Mouse (Mus musculus): ENCODE data around the gene Mcl1. TPM values are rescaled to one million over a fixed set of nuclear protein-coding genes. Genes with fewer than 3 reads are reported as not detected.
"Not testable (repeated sequence)": the region's sequence is repeated elsewhere in the genome, so short reads cannot be mapped to it uniquely, and the experiment has no call there.

The Mcl1 gene
- polyA plus RNA-seq, 1 experiment from 2014 or later: 52.2 TPM

GRCm38 (mm10) chr3:95667521-95667920, 8.9 kb downstream of the Mcl1 start:
- Histone ChIP-seq H3K27me3 (replicated peaks; ENCODE audit: control insufficient read depth, insufficient read depth, low read length) (no peaks in the 10 kb centered on the region), H3K4me2 (peak overlapping the region; percentile 4), H3K36me3 (ENCODE audit: control insufficient read depth, insufficient read depth, low read length) (peaks cover 27% of the 10 kb centered on the region), H3K9ac (ENCODE audit: low read depth, low read length) (peak overlapping the region; percentile 26; the same call in 1 of the 2 replicates), H3K4me3 (ENCODE audit: low read depth, low read length) (no peak overlapping the region), H3K27ac (ENCODE audit: low read depth, low read length) (peak overlapping the region; percentile 59), H3K9me3 (ENCODE audit: control insufficient read depth, low read length) (no peaks in the 10 kb centered on the region), H3K4me1 (replicated peaks; ENCODE audit: control insufficient read depth, insufficient read depth, low read length) (peaks cover 68% of the 10 kb centered on the region)
- no peak for ATAC-seq (replicated peaks; ENCODE audit: low FRiP score)
- WGBS: 50% methylated on average over 4 of the region's 4 CpGs
- no peak for DNase-seq (ENCODE audit: low spot score)

- no peaks in the 10 kb centered on the region for H3K9me3 ChIP-seq (ENCODE audit: control insufficient read depth, low read length)
- H3K9ac ChIP-seq (ENCODE audit: low read depth, low read length): no peak overlapping the region; the same call in 1 of the 2 replicates
- peaks cover 68% of the 10 kb centered on the region for H3K4me1 ChIP-seq (replicated peaks; ENCODE audit: control insufficient read depth, insufficient read depth, low read length)
- H3K27me3 ChIP-seq (replicated peaks; ENCODE audit: control insufficient read depth, insufficient read depth, low read length): no peaks in the 10 kb centered on the region
- H3K36me3 ChIP-seq (ENCODE audit: control insufficient read depth, insufficient read depth, low read length): peaks cover 24% of the 10 kb centered on the region
- no peak overlapping the region for H3K4me3 ChIP-seq (ENCODE audit: low read depth, low read length)
- no peak for DNase-seq (ENCODE audit: low spot score)
- no peak for ATAC-seq (replicated peaks; ENCODE audit: low FRiP score)
- WGBS: 43% methylated on average over 7 of the region's 7 CpGs
- peak overlapping the region; percentile 4 for H3K4me2 ChIP-seq
- peak overlapping the region; percentile 59 for H3K27ac ChIP-seq (ENCODE audit: low read depth, low read length)
These were observed 9.4 kb downstream of the Mcl1 start for GRCm38 (mm10) chr3:95668026-95668425.

GRCm38 (mm10) chr3:95668589-95669308, 10.2 kb downstream of the Mcl1 start:
- Histone ChIP-seq H3K4me1 (replicated peaks; ENCODE audit: control insufficient read depth, insufficient read depth, low read length) (peaks cover 69% of the 10 kb centered on the region), H3K9ac (ENCODE audit: low read depth, low read length) (no peak overlapping the region), H3K4me2 (no peak overlapping the region; the same call in 1 of the 2 replicates), H3K36me3 (ENCODE audit: control insufficient read depth, insufficient read depth, low read length) (peaks cover 19% of the 10 kb centered on the region), H3K9me3 (ENCODE audit: control insufficient read depth, low read length) (no peaks in the 10 kb centered on the region), H3K4me3 (ENCODE audit: low read depth, low read length) (no peak overlapping the region), H3K27me3 (replicated peaks; ENCODE audit: control insufficient read depth, insufficient read depth, low read length) (no peaks in the 10 kb centered on the region), H3K27ac (ENCODE audit: low read depth, low read length) (peak overlapping the region; percentile 3)
- ATAC-seq (replicated peaks; ENCODE audit: low FRiP score) (no peak), DNase-seq (ENCODE audit: low spot score) (no peak)
- 78% methylated on average over 7 of the region's 7 CpGs for WGBS

GRCm38 (mm10) chr3:95669309-95669665, 10.7 kb downstream of the Mcl1 start:
- no peaks in the 10 kb centered on the region for H3K9me3 ChIP-seq (ENCODE audit: control insufficient read depth, low read length)
- ATAC-seq (replicated peaks; ENCODE audit: low FRiP score): no peak
- WGBS: 96% methylated on average over 3 of the region's 3 CpGs

GRCm38 (mm10) chr3:95670419-95670818, 11.8 kb downstream of the Mcl1 start:
- H3K9ac ChIP-seq (ENCODE audit: low read depth, low read length); H3K4me2 ChIP-seq; ATAC-seq (replicated peaks; ENCODE audit: low FRiP score); H3K9me3 ChIP-seq (ENCODE audit: control insufficient read depth, low read length); H3K27ac ChIP-seq (ENCODE audit: low read depth, low read length); H3K36me3 ChIP-seq (ENCODE audit: control insufficient read depth, insufficient read depth, low read length); H3K4me3 ChIP-seq (ENCODE audit: low read depth, low read length); H3K27me3 ChIP-seq (replicated peaks; ENCODE audit: control insufficient read depth, insufficient read depth, low read length); DNase-seq (ENCODE audit: low spot score): not testable (repeated sequence)
- WGBS: 92% methylated on average over 3 of the region's 3 CpGs
- peaks cover 69% of the 10 kb centered on the region for H3K4me1 ChIP-seq (replicated peaks; ENCODE audit: control insufficient read depth, insufficient read depth, low read length)

More at GRCm38 (mm10) chr3:95669309-95669665, 10.7 kb downstream of the Mcl1 start:
- Histone ChIP-seq H3K4me1 (replicated peaks; ENCODE audit: control insufficient read depth, insufficient read depth, low read length) (peaks cover 69% of the 10 kb centered on the region), H3K27me3 (replicated peaks; ENCODE audit: control insufficient read depth, insufficient read depth, low read length) (no peaks in the 10 kb centered on the region), H3K36me3 (ENCODE audit: control insufficient read depth, insufficient read depth, low read length) (peaks cover 16% of the 10 kb centered on the region), H3K27ac (ENCODE audit: low read depth, low read length) (no peak overlapping the region), H3K4me3 (ENCODE audit: low read depth, low read length) (no peak overlapping the region), H3K9ac (ENCODE audit: low read depth, low read length) (no peak overlapping the region), H3K4me2 (no peak overlapping the region)
- no peak for DNase-seq (ENCODE audit: low spot score)

- Histone ChIP-seq H3K9ac (ENCODE audit: low read depth, low read length) (no peak overlapping the region), H3K9me3 (ENCODE audit: control insufficient read depth, low read length) (no peaks in the 10 kb centered on the region), H3K27me3 (replicated peaks; ENCODE audit: control insufficient read depth, insufficient read depth, low read length) (no peaks in the 10 kb centered on the region), H3K4me1 (replicated peaks; ENCODE audit: control insufficient read depth, insufficient read depth, low read length) (peaks cover 71% of the 10 kb centered on the region), H3K4me2 (no peak overlapping the region), H3K4me3 (ENCODE audit: low read depth, low read length) (no peak overlapping the region), H3K36me3 (ENCODE audit: control insufficient read depth, insufficient read depth, low read length) (peaks cover 6% of the 10 kb centered on the region; the same call in 1 of the 2 replicates), H3K27ac (ENCODE audit: low read depth, low read length) (0 out of 2 replicates have a peak overlapping the region, but pooled peaks have one; percentile 3)
- no peak for ATAC-seq (replicated peaks; ENCODE audit: low FRiP score)
- WGBS: 83% methylated on average over 5 of the region's 5 CpGs
- DNase-seq (ENCODE audit: low spot score): no peak
These were observed 12.6 kb downstream of the Mcl1 start for GRCm38 (mm10) chr3:95671201-95671600.

GRCm38 (mm10) chr3:95672461-95672860, 13.9 kb downstream of the Mcl1 start:
- Histone ChIP-seq H3K9me3 (ENCODE audit: control insufficient read depth, low read length) (no peaks in the 10 kb centered on the region), H3K9ac (ENCODE audit: low read depth, low read length) (no peak overlapping the region), H3K27me3 (replicated peaks; ENCODE audit: control insufficient read depth, insufficient read depth, low read length) (no peaks in the 10 kb centered on the region), H3K27ac (ENCODE audit: low read depth, low read length) (peak overlapping the region; percentile 87), H3K4me1 (replicated peaks; ENCODE audit: control insufficient read depth, insufficient read depth, low read length) (peaks cover 68% of the 10 kb centered on the region), H3K4me2 (no peak overlapping the region), H3K4me3 (ENCODE audit: low read depth, low read length) (no peak overlapping the region), H3K36me3 (ENCODE audit: control insufficient read depth, insufficient read depth, low read length) (peaks cover 6% of the 10 kb centered on the region; the same call in 1 of the 2 replicates)
- WGBS: 51% methylated on average over 3 of the region's 3 CpGs
- ATAC-seq (replicated peaks; ENCODE audit: low FRiP score): no peak
- no peak for DNase-seq (ENCODE audit: low spot score)

GRCm38 (mm10) chr3:95672861-95673706, 14.5 kb downstream of the Mcl1 start:
- 44% methylated on average over 10 of the region's 10 CpGs for WGBS
- H3K27ac ChIP-seq (ENCODE audit: low read depth, low read length): peak overlapping the region; percentile 87
- DNase-seq (ENCODE audit: low spot score): no peak
- H3K27me3 ChIP-seq (replicated peaks; ENCODE audit: control insufficient read depth, insufficient read depth, low read length): no peaks in the 10 kb centered on the region
- H3K9me3 ChIP-seq (ENCODE audit: control insufficient read depth, low read length): no peaks in the 10 kb centered on the region
- H3K4me2 ChIP-seq: peak overlapping the region; percentile 71
- peaks cover 6% of the 10 kb centered on the region; the same call in 1 of the 2 replicates for H3K36me3 ChIP-seq (ENCODE audit: control insufficient read depth, insufficient read depth, low read length)
- H3K4me1 ChIP-seq (replicated peaks; ENCODE audit: control insufficient read depth, insufficient read depth, low read length): peaks cover 61% of the 10 kb centered on the region
- H3K9ac ChIP-seq (ENCODE audit: low read depth, low read length): peak overlapping the region; percentile 66
- ATAC-seq (replicated peaks; ENCODE audit: low FRiP score): no peak
- no peak overlapping the region; the same call in 1 of the 2 replicates for H3K4me3 ChIP-seq (ENCODE audit: low read depth, low read length)

Data from liver, embryonic 11.5 days (tissue).